Mouse (Mus musculus) embryonic facial prominence, embryonic 11.5 days (tissue): ENCODE results near the gene Olfr875. TPM values are rescaled to one million over a fixed set of nuclear protein-coding genes. Genes with fewer than 3 reads are reported as not detected.

ENCODE experiments used
- ATAC-seq: fragments of 200-750 bp; cut with Nextera tagmentation; replicated peaks from 2 replicates; pipeline ENCODE4 v1.8.0; 2017; ENCODE audit warnings: low read depth; ENCODE audit not compliant: insufficient number of reproducible peaks, low FRiP score, low TSS enrichment
- DNase-seq: peaks from one replicate; pipeline ENCODE4 v3.0.0-alpha.2; 2015; ENCODE audit warnings: low spot score
- H3K27ac ChIP-seq: fragments of 300-500 bp; sonication (generic); replicated peaks from 2 replicates; pipeline ENCODE4 v1.5.1; 2014; ENCODE audit warnings: mild to moderate bottlenecking, low read depth, low read length, control low read depth
- H3K27me3 ChIP-seq: fragments of 300-500 bp; sonication (generic); 2 replicates; pipeline ENCODE4 v1.6.1; 2014; ENCODE audit warnings: mild to moderate bottlenecking, low read length, moderate library complexity, mixed read lengths; ENCODE audit not compliant: control insufficient read depth, insufficient read depth
- H3K36me3 ChIP-seq: fragments of 300-500 bp; sonication (generic); replicated peaks from 2 replicates; pipeline ENCODE4 v1.6.1; 2014; ENCODE audit warnings: low read depth, mild to moderate bottlenecking, low read length, moderate library complexity, mixed read lengths; ENCODE audit not compliant: control insufficient read depth, insufficient read depth
- H3K4me1 ChIP-seq: fragments of 300-500 bp; sonication (generic); 2 replicates; pipeline ENCODE4 v1.6.1; 2014; ENCODE audit warnings: low read length, mixed read lengths; ENCODE audit not compliant: control insufficient read depth, insufficient read depth
- H3K4me2 ChIP-seq: fragments of 300-500 bp; sonication (generic); 2 replicates; pipeline ENCODE4 v1.6.1; 2014; ENCODE audit warnings: low read depth, mild to moderate bottlenecking, control low read depth, low read length, moderate library complexity
- H3K4me3 ChIP-seq: fragments of 300-500 bp; sonication (generic); 2 replicates; pipeline ENCODE4 v1.5.1; 2014; ENCODE audit warnings: low read depth, low read length, control low read depth
- H3K9ac ChIP-seq: fragments of 300-500 bp; sonication (generic); replicated peaks from 2 replicates; pipeline ENCODE4 v1.6.1; 2014; ENCODE audit warnings: mild to moderate bottlenecking, control low read depth, low read length
- H3K9me3 ChIP-seq: fragments of 300-500 bp; sonication (generic); replicated peaks from 2 replicates; pipeline ENCODE4 v1.6.1; 2016; ENCODE audit warnings: mild to moderate bottlenecking, low read length, inconsistent platforms, mixed read lengths; ENCODE audit not compliant: control insufficient read depth
- WGBS: fragments of 180-500 bp; shearing (Covaris S2); extraction: QIAGEN DNeasy Blood & Tissue Kit; methylation state at CpG from one replicate; pipeline ENCODE4 v1.1.7; 2014; 5-methylcytosine and 5-hydroxymethylcytosine counted together
- polyA plus RNA-seq: library from polyadenylated mRNA; unstranded; fragments of >200 nt; fragmentation: Nextera tagmentation; extraction: Ambion mirVana; gene quantifications from 2 replicates; pipeline ENCODE4 v1.2.1, GENCODE M21; 2014

Olfr875 gene
- polyA plus RNA-seq, 1 experiment from 2014 or later, result not detected

DNA sequence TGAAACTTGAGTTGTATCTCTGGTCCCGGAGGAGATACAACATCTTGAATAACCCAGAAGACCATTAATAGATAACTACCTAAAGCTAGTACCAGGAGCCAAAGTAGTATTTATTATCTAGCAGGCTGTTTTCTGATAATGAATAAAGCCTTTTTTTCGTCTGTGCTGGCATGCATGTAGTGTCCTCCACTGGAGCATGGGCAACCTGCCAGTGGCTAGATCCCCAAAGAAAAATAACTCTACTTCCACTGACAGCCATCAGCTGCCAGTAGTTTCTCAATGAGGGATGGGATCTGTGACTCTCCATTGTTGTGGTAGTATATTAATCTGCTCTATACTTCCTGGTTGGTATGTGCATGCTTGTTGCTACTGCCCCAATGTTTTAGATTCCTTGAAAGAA, 37.3 kb downstream of the Olfr875 start:
- Histone ChIP-seq H3K36me3 (no peaks in the 10 kb centered on the region), H3K9me3 (no peaks in the 10 kb centered on the region), H3K4me2 (no peak overlapping the region), H3K4me3 (no peak overlapping the region), H3K27ac (no peak overlapping the region), H3K27me3 (no peaks in the 10 kb centered on the region), H3K4me1 (no peaks in the 10 kb centered on the region), H3K9ac (no peak overlapping the region)
- 89% methylated on average over 2 of the region's 2 CpGs for WGBS
- no peak for DNase-seq
- ATAC-seq, result no peak

- Histone ChIP-seq H3K27ac (no peak overlapping the region), H3K27me3 (no peaks in the 10 kb centered on the region), H3K36me3 (no peaks in the 10 kb centered on the region), H3K4me1 (no peaks in the 10 kb centered on the region), H3K4me3 (no peak overlapping the region), H3K9ac (no peak overlapping the region), H3K9me3 (no peaks in the 10 kb centered on the region), H3K4me2 (no peak overlapping the region)
- ATAC-seq (no peak), DNase-seq (no peak)
- WGBS, result 87% methylated on average over 3 of the region's 3 CpGs
Measured at GRCm38 (mm10) chr9:37814696-37815095, 43.0 kb downstream of the Olfr875 start.

Other genes with a start within 250 kb of the Olfr875 start
- 26.3 and 33.1 TPM in 2 replicates for gene Esam, start 243.8 kb upstream of the Olfr875 start, polyA plus RNA-seq
- 0.49 TPM in 1 of 2 replicates, not detected in the other for gene Vsig2, start 232.6 kb upstream of the Olfr875 start, polyA plus RNA-seq
- gene Nrgn, start 219.0 kb upstream of the Olfr875 start, polyA plus RNA-seq, result 1.9 and 3.4 TPM in 2 replicates
- gene Siae, start 216.2 kb upstream of the Olfr875 start, polyA plus RNA-seq, result 5.8 and 8.0 TPM in 2 replicates
- gene Spa17, start 158.1 kb upstream of the Olfr875 start, polyA plus RNA-seq, result 10.7 and 11.0 TPM in 2 replicates
- 137 and 149 TPM in 2 replicates for gene Tbrg1, start 114.5 kb upstream of the Olfr875 start, polyA plus RNA-seq
- gene Panx3, start 102.6 kb upstream of the Olfr875 start, polyA plus RNA-seq, result 0.08 and 0.56 TPM in 2 replicates
- gene Olfr160, start 55.6 kb upstream of the Olfr875 start, polyA plus RNA-seq, result not detected in 2 replicates
- gene Olfr874, start 26.8 kb upstream of the Olfr875 start, polyA plus RNA-seq, result not detected in 2 replicates
- gene Olfr876, start 31.2 kb downstream of the Olfr875 start, polyA plus RNA-seq, result not detected in 2 replicates
- gene Olfr877, start 82.4 kb downstream of the Olfr875 start, polyA plus RNA-seq, result not detected in 2 replicates
- 0.04 TPM in 1 of 2 replicates, not detected in the other for gene Olfr145, start 124.9 kb downstream of the Olfr875 start, polyA plus RNA-seq
- gene Olfr878, start 146.0 kb downstream of the Olfr875 start, polyA plus RNA-seq, result not detected in 2 replicates
- gene Olfr881, start 220.0 kb downstream of the Olfr875 start, polyA plus RNA-seq, result not detected in 2 replicates